Mouse (Mus musculus) liver, embryonic 16.5 days (tissue): ENCODE results near the gene Cdh4. TPM values are rescaled to one million over a fixed set of nuclear protein-coding genes. Genes with fewer than 3 reads are reported as not detected.

Experiments
- ATAC-seq: fragments of 200-750 bp; cut with Nextera tagmentation; 2 replicates; pipeline ENCODE4 v1.8.0; 2017; ENCODE audit warnings: low read depth, mild to moderate bottlenecking, moderate number of reproducible peaks, moderate library complexity
- H3K27ac ChIP-seq: fragments of 300-500 bp; sonication (generic); 2 replicates; pipeline ENCODE4 v1.5.1; 2014; ENCODE audit warnings: mild to moderate bottlenecking, low read length
- H3K27me3 ChIP-seq: fragments of 300-500 bp; sonication (generic); 2 replicates; pipeline ENCODE4 v1.6.1; 2014; ENCODE audit warnings: low read depth, low read length, mixed read lengths; ENCODE audit not compliant: control insufficient read depth, insufficient read depth
- H3K36me3 ChIP-seq: fragments of 300-500 bp; sonication (generic); 2 replicates; pipeline ENCODE4 v1.6.1; 2014; ENCODE audit warnings: mild to moderate bottlenecking; ENCODE audit not compliant: control insufficient read depth, insufficient read depth
- H3K4me1 ChIP-seq: fragments of 300-500 bp; sonication (generic); 2 replicates; pipeline ENCODE4 v1.6.1; 2014; ENCODE audit warnings: low read depth, low read length, mixed read lengths; ENCODE audit not compliant: control insufficient read depth
- H3K4me2 ChIP-seq: fragments of 300-500 bp; sonication (generic); 2 replicates; pipeline ENCODE4 v1.6.1; 2014; ENCODE audit warnings: low read depth, low read length, mixed read lengths
- H3K4me3 ChIP-seq: fragments of 300-500 bp; sonication (generic); 2 replicates; pipeline ENCODE4 v1.5.1; 2014; ENCODE audit warnings: low read depth, mild to moderate bottlenecking, low read length
- H3K9ac ChIP-seq: fragments of 300-500 bp; sonication (generic); 2 replicates; pipeline ENCODE4 v1.6.1; 2014; ENCODE audit warnings: low read depth, low read length
- H3K9me3 ChIP-seq: fragments of 300-500 bp; sonication (generic); replicated peaks from 2 replicates; pipeline ENCODE4 v1.6.1; 2016; ENCODE audit warnings: low read length; ENCODE audit not compliant: control insufficient read depth
- WGBS: fragments of 180-500 bp; shearing (Covaris S2); extraction: QIAGEN DNeasy Blood & Tissue Kit; methylation state at CpG from one replicate; pipeline ENCODE4 v1.1.7; 2014; ENCODE audit not compliant: insufficient replicate concordance; 5-methylcytosine and 5-hydroxymethylcytosine counted together
- polyA plus RNA-seq: library from polyadenylated mRNA; unstranded; fragments of >200 nt; fragmentation: Nextera tagmentation; extraction: Ambion mirVana; gene quantifications from 2 replicates; pipeline ENCODE4 v1.2.1, GENCODE M21; 2015

Cdh4 gene
- polyA plus RNA-seq, 1 experiment from 2014 or later: 0.40 TPM

GRCm38 (mm10) chr2:179571175-179571769 is 129.0 kb downstream of the Cdh4 start:
- Histone ChIP-seq H3K4me1 (no peaks in the 10 kb centered on the region), H3K27ac (no peak overlapping the region), H3K9ac (no peak overlapping the region), H3K4me2 (no peak overlapping the region), H3K4me3 (no peak overlapping the region), H3K9me3 (no peaks in the 10 kb centered on the region), H3K27me3 (no peaks in the 10 kb centered on the region), H3K36me3 (no peaks in the 10 kb centered on the region)
- no peak for ATAC-seq
- WGBS: 24% methylated on average over 6 of the region's 6 CpGs

GRCm38 (mm10) chr2:179573331-179573730 is 131.1 kb downstream of the Cdh4 start:
- Histone ChIP-seq H3K9ac (no peak overlapping the region), H3K27me3 (no peaks in the 10 kb centered on the region), H3K36me3 (no peaks in the 10 kb centered on the region), H3K4me2 (no peak overlapping the region), H3K4me3 (no peak overlapping the region), H3K9me3 (no peaks in the 10 kb centered on the region), H3K4me1 (no peaks in the 10 kb centered on the region), H3K27ac (no peak overlapping the region)
- 76% methylated on average over 11 of the region's 11 CpGs for WGBS
- no peak for ATAC-seq

GRCm38 (mm10) chr2:179573786-179574185 is 131.6 kb downstream of the Cdh4 start:
- H3K27ac ChIP-seq: no peak overlapping the region
- no peak overlapping the region for H3K4me3 ChIP-seq
- no peak overlapping the region for H3K4me2 ChIP-seq
- H3K9ac ChIP-seq: no peak overlapping the region
- no peaks in the 10 kb centered on the region for H3K4me1 ChIP-seq
- WGBS: 70% methylated on average over 6 of the region's 6 CpGs
- no peaks in the 10 kb centered on the region for H3K27me3 ChIP-seq
- no peak for ATAC-seq
- no peaks in the 10 kb centered on the region for H3K36me3 ChIP-seq
- H3K9me3 ChIP-seq: no peaks in the 10 kb centered on the region

- Histone ChIP-seq H3K4me1 (no peaks in the 10 kb centered on the region), H3K9ac (no peak overlapping the region), H3K4me3 (no peak overlapping the region), H3K27me3 (no peaks in the 10 kb centered on the region), H3K36me3 (no peaks in the 10 kb centered on the region), H3K9me3 (no peaks in the 10 kb centered on the region), H3K4me2 (no peak overlapping the region), H3K27ac (no peak overlapping the region)
- WGBS: 44% methylated on average over 7 of the region's 7 CpGs
- ATAC-seq: no peak
These were observed 133.4 kb downstream of the Cdh4 start for GRCm38 (mm10) chr2:179575585-179575984.

- no peak overlapping the region for H3K9ac ChIP-seq
- WGBS: 31% methylated on average over 1 of the region's 1 CpGs
- H3K27ac ChIP-seq: no peak overlapping the region
- no peaks in the 10 kb centered on the region for H3K36me3 ChIP-seq
- no peaks in the 10 kb centered on the region for H3K4me1 ChIP-seq
- H3K27me3 ChIP-seq: no peaks in the 10 kb centered on the region
- no peak for ATAC-seq
- no peak overlapping the region for H3K4me2 ChIP-seq
- H3K9me3 ChIP-seq: no peaks in the 10 kb centered on the region
- no peak overlapping the region for H3K4me3 ChIP-seq
These were observed 134.0 kb downstream of the Cdh4 start for GRCm38 (mm10) chr2:179576221-179576620.

GRCm38 (mm10) chr2:179578329-179578728 is 136.1 kb downstream of the Cdh4 start:
- Histone ChIP-seq H3K4me1 (no peaks in the 10 kb centered on the region), H3K27me3 (no peaks in the 10 kb centered on the region), H3K9ac (no peak overlapping the region), H3K27ac (no peak overlapping the region), H3K36me3 (no peaks in the 10 kb centered on the region), H3K4me2 (no peak overlapping the region), H3K9me3 (no peaks in the 10 kb centered on the region), H3K4me3 (no peak overlapping the region)
- WGBS: 44% methylated on average over 3 of the region's 3 CpGs
- ATAC-seq: no peak

- Histone ChIP-seq H3K4me3 (no peak overlapping the region), H3K4me1 (no peaks in the 10 kb centered on the region), H3K27me3 (no peaks in the 10 kb centered on the region), H3K27ac (no peak overlapping the region), H3K9me3 (no peaks in the 10 kb centered on the region), H3K9ac (no peak overlapping the region), H3K36me3 (no peaks in the 10 kb centered on the region), H3K4me2 (no peak overlapping the region)
- WGBS: 63% methylated on average over 11 of the region's 11 CpGs
- ATAC-seq: no peak
These were observed 136.6 kb downstream of the Cdh4 start for GRCm38 (mm10) chr2:179578842-179579241.

- H3K4me1 ChIP-seq: no peaks in the 10 kb centered on the region
- H3K4me3 ChIP-seq: no peak overlapping the region
- no peaks in the 10 kb centered on the region for H3K36me3 ChIP-seq
- WGBS: 51% methylated on average over 4 of the region's 4 CpGs
- no peak overlapping the region for H3K27ac ChIP-seq
- H3K9me3 ChIP-seq: no peaks in the 10 kb centered on the region
- H3K4me2 ChIP-seq: no peak overlapping the region
- no peaks in the 10 kb centered on the region for H3K27me3 ChIP-seq
- ATAC-seq: no peak
- H3K9ac ChIP-seq: no peak overlapping the region
These were observed 138.2 kb downstream of the Cdh4 start for GRCm38 (mm10) chr2:179580415-179580814.

GRCm38 (mm10) chr2:179581058-179581457 is 138.8 kb downstream of the Cdh4 start:
- no peak for ATAC-seq
- H3K9ac ChIP-seq: no peak overlapping the region
- no peaks in the 10 kb centered on the region for H3K9me3 ChIP-seq
- H3K4me1 ChIP-seq: no peaks in the 10 kb centered on the region
- no peak overlapping the region for H3K4me2 ChIP-seq
- WGBS: 51% methylated on average over 5 of the region's 5 CpGs
- H3K27ac ChIP-seq: no peak overlapping the region
- no peaks in the 10 kb centered on the region for H3K27me3 ChIP-seq
- no peaks in the 10 kb centered on the region for H3K36me3 ChIP-seq
- no peak overlapping the region for H3K4me3 ChIP-seq
